Mouse (Mus musculus) cortical plate, adult 2 months (tissue): Measurements from ENCODE around the gene Gen1.

Experiments used
- CTCF ChIP-seq: fragments of 200-500 bp; IDR thresholded peaks from 2 replicates; pipeline ENCODE4 v1.5.1; 2011; ENCODE audit warnings: mild to moderate bottlenecking, control low read depth, low read length; ENCODE audit not compliant: insufficient read depth; ENCODE audit errors: extremely low read depth
- POLR2A ChIP-seq: fragments of 200-500 bp; IDR thresholded peaks from 2 replicates; pipeline ENCODE4 v1.6.1; 2011; ENCODE audit warnings: mild to moderate bottlenecking, low read length, control low read depth; ENCODE audit not compliant: insufficient read depth; ENCODE audit errors: extremely low read depth

DNA sequence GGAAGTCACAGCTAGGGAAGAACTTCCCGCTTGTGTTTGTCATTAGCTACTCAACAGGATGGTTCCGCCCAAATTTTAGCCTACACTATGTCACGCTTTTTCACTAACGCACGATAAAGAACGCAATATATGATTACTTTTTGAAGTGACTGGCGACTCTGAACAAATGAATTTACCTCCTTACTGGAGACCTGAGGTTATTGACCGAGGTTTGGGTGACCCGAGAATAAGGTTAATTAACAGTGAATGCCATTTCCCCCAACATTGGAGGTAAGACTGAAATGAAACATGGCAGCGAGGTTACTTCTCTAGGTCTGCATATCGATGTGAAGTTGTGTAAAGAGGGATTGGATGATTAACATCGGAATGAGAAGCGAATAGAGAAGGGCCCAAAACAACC lies 706 bp downstream of the Gen1 start:
- TF ChIP-seq POLR2A = no peak
- no peak for TF ChIP-seq CTCF
